Mouse (Mus musculus) heart, postnatal 4 days (tissue): ENCODE data around the gene D2hgdh. TPM values are rescaled to one million over a fixed set of nuclear protein-coding genes. Genes with fewer than 3 reads are reported as not detected.
"Not testable (repeated sequence)": the region's sequence is repeated elsewhere in the genome, so short reads cannot be mapped to it uniquely, and the experiment has no call there.

ENCODE experiments used
- DNase-seq: peaks from one replicate; pipeline ENCODE4 v3.0.0; 2021
- total RNA-seq, 2 experiments: library from RNA; stranded (reverse); gene quantifications; 2 replicates each; pipeline ENCODE4 v1.2.3; 2021

D2hgdh gene
- total RNA-seq, 2 experiments from 2014 or later = 21.0 to 25.1 TPM

DNA sequence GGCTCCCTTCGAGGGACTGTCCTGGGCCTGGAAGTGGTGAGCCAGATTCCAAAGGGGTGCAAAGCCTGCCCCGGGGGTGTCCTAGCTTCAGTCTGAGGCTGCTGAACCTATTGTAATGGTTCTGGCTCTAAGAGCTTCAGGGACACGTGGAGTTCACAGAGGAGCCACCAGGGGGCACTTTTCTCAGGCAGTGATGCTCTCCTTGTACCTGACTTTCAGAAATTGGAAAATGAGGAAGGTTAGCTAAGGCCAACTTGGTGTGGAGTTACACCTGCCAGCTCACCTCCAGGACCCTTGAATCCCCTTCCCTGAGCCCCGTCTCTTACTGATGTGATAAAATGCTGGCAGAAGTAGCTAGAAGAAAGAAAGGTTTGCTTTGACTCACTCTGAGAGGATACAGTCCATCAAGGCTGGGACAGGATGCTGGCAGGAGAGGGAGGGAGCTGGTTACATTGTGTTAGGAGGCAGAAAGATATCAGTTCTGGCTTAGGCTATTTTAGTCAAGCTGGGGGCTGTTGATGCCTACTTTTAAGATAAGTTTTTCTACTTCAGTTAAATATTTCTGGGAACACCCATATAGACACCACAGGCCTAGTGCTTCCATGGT lies 8.1 kb downstream of the D2hgdh start:
- not testable (repeated sequence) for DNase-seq

DNA sequence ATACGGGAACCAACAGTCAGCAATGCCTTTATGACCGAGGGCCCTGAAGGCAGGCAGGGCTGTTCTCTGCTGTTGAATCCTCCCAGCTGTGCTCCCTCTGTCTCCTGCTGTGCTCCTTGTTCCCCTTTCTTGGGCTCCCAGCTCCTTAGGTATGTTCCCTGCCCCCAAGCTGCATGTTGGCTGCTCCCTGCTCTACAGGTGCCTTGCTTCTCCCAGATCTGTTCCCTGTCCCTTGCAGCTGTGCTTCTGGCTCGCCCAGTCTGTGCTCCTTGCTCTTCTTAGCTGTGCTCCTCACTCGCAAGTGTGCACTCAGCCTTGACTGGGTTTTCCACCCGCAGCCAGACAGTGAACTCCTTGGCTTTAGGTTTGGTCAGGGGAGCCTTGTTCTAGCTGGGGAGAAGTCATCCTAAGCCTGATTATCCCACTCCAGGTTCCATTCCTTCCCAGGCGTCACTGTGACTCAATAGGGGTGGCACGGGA lies 10.0 kb downstream of the D2hgdh start:
- no peak for DNase-seq

DNA sequence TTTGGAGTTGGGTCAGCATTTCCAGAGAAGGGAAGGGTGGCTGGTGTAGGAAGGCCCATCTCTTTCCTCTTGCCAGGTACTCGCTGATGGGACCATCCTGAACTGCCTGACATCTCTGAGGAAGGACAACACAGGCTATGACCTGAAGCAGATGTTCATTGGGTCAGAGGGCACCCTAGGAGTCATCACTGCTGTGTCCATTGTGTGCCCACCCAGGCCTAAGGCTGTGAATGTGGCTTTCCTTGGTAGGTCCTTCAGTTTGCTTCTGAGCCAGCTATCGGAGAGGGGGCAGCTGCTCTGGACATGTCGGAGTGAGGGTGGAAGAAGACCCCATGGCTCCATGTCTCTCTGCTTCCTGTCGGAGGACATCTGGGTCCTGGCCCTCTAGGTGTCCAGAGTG lies 10.5 kb downstream of the D2hgdh start:
- DNase-seq = no peak

DNA sequence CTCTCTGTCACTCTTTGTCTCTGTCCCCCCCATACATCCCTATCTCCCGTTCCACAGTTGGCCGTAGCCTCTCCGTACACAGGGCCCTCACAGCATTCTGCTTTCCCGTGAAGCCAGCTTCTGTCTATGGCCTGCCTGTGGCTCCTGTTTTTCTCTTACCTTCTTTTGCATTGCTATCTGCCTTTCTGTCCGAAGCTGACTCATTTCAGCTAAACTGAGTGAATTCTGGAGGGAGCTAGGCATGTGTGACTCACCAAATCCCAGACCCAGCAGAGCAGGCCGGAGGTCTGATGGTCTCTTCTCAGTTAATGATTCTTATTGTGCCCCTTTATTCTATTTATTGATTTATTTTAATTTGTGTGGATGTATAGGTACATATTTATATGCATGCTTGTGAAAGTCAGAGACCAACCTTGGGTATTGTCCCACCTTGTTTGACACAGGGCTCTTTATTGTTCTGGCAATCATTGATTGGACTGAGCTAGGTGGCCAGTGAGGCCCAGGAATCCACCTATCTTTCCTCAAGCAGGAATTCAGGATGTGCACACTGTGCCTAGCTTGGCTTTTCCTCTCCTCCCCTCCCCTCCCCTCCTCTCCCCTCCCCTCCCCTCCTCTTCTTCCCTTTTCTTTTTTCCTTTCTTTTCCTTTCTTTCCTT lies 11.3 kb downstream of the D2hgdh start:
- DNase-seq = no peak

DNA sequence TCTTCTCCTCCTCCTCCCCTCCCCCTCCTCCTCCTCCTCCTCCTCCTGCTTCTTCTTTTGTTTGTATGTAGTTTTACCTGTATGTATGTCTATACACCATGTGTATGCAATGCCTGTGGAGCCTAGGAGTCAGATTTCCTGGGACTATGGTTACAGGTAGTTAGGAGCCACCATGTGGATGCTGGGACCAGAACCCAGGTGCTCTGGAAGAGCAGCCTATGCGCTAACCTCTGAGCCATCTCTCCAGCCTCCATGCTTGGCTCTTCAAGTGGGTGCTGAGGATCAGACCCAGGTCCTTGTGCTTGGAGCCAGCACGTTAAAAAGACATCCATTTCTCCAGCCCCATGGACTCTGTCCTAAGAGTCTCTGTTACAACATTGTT lies 11.8 kb downstream of the D2hgdh start:
- DNase-seq = no peak

DNA sequence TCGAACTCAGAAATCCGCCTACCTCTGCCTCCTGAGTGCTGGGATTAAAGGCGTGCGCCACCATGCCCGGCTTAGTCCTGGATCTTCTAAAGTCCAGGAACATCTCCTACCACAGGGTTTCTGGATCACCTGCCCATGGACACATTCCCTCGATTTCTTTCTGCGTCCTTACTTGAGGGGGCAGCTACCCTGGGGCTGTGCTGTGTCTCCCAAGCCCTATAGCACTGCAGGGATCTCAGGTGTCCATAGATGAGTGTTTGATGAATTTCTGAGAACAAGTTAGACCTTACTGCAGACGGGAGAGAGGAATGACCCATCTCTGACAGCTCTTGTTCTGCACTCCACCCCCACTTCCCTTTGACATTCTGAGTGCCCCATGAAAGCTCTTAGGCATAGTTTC lies 12.6 kb downstream of the D2hgdh start:
- no peak for DNase-seq

DNA sequence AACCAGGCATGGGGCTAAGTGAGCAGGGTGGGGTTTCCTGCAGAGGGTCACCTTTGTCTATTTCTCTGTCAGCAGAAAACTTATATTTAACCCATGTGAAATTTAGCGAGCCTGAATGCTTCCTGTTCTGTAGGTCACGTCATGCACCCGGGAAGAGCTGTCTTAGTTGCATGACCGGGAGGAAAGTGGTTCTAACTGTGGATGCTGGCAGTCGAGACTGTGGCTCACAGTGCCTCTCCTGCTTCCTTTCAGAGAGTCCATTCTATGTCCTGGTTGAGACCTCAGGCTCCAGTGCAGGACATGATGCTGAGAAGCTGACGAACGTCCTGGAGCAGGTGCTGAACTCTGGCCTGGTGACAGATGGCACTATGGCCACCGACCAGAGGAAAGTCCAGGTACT lies 13.9 kb downstream of the D2hgdh start:
- not testable (repeated sequence) for DNase-seq

DNA sequence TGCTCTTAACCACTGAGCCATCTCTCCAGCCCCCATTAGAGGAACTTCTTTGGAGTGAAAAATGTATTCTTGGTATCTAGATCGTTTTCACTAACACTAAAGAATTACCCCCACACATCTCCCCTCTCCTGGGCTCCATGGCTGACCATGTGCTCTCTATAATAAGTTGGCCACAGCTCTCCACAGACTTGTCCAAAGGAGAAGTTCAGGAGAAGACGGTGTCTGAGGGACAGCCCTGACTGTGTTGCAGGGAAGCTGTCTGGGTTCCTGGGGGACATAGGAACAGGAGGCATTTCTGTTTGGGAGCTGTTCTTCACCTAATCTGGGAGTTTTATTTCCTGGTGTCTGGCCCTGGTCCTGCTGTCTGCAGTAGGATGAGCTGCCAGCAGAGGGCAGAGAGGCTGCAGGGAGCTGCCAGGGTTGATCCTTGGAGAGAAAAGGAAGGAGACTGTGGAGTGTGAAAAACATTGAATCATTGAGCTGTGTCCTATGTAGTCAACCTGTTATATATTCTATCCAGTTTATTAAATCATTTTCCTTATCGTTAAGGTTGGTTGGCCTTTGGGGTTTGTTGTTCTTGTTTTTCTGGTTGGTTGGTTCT lies 21.2 kb downstream of the D2hgdh start:
- DNase-seq = not testable (repeated sequence)

DNA sequence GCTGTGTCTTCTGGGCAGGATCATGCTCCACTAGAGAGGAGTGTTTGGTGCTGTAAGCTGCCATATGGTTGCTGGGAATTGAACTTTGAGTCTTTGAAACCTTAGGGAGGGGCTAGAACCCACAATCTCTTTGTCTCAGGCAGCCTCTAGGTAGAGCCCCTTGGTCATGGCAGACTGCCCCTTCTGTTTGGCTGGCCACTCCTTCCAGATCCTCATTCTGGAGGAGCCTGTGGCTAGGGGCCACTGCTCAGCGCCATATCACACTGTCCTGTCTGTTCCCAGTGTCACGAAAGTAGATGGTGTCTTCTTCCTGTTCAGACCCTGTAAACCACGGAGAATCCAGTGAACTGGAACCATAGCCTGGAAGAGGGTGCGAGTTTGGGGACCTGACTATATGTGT lies 31.1 kb downstream of the D2hgdh start:
- DNase-seq = not testable (repeated sequence)

DNA sequence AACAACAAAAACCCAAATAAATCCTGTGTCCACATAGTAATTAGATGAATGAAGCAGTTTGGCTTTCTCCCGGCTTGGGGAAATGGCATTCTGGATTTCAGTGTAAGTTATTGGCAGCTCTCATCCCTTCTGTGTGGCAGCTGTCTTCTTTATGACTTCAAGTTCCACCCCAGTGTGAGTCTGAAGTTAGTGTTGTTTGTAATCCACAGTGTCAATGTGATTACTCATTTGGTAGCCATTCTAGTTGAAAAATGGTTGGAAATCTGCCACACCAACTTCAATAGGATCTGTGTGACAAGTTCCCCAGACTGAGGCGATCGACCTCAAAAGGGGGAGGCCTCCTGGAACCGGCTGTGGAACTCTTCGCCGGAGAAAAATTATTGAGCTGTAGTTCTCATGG lies 32.7 kb downstream of the D2hgdh start:
- DNase-seq = no peak

DNA sequence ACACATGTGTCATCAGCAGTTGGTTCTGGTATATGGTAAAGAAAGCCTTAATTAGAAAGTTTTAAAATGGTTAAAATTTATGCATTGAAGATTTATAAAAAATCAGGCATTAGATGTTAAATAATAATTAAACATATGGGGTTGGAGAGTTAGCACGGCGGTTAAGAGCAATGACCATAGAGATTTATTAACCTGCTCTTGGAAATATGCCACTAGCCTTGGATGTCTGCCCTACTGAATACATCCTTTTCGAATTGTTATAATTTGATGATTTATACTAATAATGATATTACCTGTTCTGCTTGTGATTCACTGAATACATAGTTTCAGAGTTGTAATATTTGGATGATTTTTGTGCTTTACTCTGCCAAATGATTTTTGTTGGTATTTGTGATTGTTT lies 33.3 kb downstream of the D2hgdh start:
- DNase-seq = no peak

DNA sequence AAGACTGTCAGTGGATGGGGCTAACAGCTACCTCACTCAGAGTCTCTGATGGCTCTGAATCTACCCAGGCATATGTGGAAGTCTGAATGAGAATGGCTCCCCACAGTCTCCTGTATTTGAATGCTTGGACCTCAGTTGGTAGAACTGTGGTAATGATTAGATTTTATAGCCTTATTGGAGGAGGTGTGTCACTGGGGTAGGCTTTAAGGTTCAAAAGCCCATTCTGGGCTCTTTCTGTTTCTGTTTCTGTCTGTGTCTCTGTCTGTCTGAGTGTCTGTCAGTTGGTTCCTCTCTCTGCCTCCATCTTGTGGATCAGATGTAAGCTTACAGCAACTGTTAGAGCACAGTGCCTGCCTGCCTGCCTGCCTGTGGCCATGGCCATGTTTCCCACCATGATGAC lies 34.9 kb downstream of the D2hgdh start:
- no peak for DNase-seq

DNA sequence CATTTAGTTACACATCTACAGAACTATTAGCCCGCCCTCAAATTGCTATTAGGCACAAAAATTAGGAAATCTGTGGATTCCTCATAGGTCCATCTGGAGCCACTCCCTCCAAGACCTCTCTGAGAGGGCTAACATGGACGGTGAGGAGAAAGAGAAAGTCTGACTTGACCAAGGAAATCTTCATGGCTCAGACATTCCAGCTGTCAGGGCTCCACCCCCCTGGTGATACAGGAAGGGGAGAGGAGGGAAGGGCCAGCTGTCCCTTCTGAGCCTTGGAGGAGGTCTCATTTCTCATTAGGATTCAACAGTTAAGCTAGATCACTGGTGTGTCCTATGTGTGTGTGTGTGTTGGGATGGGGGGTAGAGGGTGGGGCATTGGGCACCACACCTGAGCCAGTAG lies 36.3 kb downstream of the D2hgdh start, which contains the start of gene Gal3st2:
Gal3st2 (plus strand) TSS at position 259 of the 400 bp plus-strand sequence.
- not testable (repeated sequence) for DNase-seq

DNA sequence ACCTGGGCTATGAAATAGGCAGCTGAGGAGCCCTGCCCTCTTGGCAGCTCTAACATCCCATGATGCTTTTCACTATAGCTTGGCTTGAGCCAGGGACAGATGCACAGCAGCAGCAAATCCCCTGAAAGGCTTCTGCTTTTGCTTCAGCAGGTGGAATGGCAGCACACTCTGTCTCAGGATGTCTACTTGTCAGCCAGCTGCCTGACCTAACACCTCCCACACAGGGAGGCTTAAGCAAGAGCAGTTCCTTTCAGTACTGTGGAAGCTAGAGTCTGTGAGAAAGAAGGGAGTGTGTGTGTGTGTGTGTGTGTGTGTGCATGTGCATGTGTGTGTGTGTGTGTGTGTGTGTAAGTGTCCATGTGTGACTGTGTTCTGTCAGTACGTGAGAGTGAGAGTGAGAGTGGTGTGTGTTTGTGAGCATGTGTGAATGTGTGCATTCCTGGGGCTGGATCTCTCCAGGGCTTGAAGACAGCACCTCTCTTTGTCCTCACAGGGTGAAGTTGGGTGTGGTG lies 46.9 kb downstream of the D2hgdh start:
- not testable (repeated sequence) for DNase-seq

DNA sequence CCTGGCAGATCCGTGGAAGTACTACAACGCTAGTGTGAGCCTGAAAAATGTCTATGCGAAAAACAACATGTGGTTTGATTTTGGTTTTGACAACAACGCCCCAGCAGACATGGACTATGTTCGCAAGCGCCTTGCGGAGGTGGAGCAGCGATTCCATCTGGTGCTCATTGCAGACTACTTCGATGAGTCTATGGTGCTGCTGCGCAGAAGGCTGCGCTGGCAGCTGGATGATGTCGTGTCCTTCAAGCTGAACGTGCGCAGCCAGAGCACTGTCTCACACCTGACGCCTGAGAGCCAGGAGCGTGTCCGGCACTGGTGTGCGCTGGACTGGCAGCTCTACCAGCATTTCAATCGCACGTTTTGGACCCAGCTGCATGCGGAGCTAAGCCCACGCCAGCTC lies 49.7 kb downstream of the D2hgdh start:
- DNase-seq = not testable (repeated sequence)

DNA sequence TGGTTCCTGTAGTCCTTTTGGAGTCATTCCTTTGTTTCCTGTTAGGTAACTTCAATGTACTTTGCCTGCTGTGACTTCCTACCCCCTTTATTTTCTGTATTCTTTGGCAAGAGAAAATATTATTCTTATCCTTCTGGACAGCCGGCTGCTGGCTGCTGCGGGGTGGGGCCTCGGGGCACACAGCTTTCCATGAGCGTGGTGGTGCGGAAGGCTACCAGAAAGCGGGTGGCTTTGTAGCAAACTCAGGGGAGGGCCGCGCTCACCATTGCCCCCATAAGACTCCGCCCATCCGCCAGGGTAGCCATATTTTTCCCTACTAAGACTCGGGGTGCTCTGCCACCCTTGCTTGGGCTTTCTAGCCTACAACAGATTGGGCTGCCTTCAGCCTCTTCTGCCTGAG lies 57.1 kb downstream of the D2hgdh start:
- not testable (repeated sequence) for DNase-seq

DNA sequence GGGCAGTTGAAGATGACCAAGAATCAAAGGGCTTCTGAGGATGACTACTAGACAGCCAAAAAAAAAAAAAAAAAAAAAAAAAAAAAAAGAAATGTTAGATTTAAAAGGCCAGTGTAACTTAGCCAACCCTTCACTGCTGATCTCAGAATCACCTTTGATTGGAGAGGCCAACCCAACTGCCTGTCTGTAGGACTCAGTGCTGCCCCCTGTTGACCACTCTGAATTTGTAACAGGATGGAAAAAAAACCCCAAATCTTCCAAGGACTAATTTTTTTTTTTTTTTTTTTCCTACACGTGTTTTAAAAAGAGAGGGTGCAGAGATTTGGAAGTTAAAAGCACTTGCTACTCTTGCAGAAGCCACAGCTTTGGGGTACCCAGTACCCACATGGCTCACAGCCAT lies 66.2 kb downstream of the D2hgdh start:
- not testable (repeated sequence) for DNase-seq

DNA sequence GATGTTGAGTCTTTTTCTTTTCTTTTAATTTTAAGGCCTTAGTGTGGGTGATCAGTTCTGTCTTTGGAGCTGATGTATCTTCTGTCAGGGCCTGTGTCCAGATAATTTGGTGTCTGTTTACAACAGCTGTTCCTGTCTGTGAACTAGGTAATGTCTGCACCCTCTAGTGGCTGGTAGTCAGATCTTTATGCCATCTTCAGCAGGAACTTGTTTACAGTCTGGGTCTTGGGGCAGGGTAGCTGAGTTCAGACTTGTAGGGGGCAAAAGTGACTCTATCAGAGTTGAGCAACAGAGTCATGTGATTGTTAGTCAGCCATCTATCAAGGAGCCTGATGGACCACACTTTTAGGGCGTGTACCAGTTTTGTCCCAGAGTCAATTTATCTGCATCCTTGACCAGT lies 72.7 kb downstream of the D2hgdh start:
- DNase-seq = not testable (repeated sequence)

DNA sequence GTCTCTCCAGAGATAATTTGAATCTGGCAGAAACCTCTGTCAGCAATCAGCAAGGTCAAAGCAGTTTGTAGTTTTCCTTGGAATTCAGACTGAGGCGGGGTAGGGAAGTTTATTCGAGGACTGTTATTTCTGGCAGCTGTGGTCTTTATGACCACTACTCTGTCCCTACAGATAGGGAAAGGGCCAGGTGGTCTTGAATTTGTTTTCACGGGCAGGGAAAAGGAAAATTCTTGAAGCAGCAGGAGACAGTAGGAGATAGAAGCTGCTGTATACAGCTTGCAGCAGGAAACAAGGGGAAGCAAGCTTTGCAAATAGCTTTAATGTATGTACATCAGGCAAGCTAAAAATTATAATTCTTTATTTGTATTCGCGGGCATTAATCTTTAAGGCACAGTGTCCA lies 76.6 kb downstream of the D2hgdh start:
- DNase-seq = not testable (repeated sequence)
